Mouse (Mus musculus): ENCODE measurements around the gene Acap2. TPM values are rescaled to one million over a fixed set of nuclear protein-coding genes. Genes with fewer than 3 reads are reported as not detected.

The Acap2 gene
- polyA plus RNA-seq, 1 experiment = 0.18 TPM

- TF ChIP-seq TAL1 (IDR thresholded peaks at IDR 0.05; ENCODE audit: low read length) (no peak), GATA1 (IDR thresholded peaks at IDR 0.05; ENCODE audit: low read length) (no peak)
- H3K4me1 ChIP-seq (ENCODE audit: control insufficient read depth) = peaks cover 1% of the 10 kb centered on the region
Measured at GRCm38 (mm10) chr16:31043136-31043535, 157.9 kb downstream of the Acap2 start.

More at GRCm38 (mm10) chr16:31043136-31043535, 157.9 kb downstream of the Acap2 start:
- Histone ChIP-seq H3K4me3 (replicated peaks) (no peak overlapping the region), H3K36me3 (ENCODE audit: control insufficient read depth) (no peaks in the 10 kb centered on the region), H3K9me3 (ENCODE audit: control insufficient read depth, low read length) (no peaks in the 10 kb centered on the region), H3K27me3 (ENCODE audit: control insufficient read depth) (no peaks in the 10 kb centered on the region)

Other genes starting within 250 kb of the Acap2 start
- gene Xxylt1, start 119.8 kb downstream of the Acap2 start, polyA plus RNA-seq (2012) = 0.01 and 0.04 TPM in 2 replicates
- 8.2 and 9.7 TPM in 2 replicates for gene Ppp1r2, start 74.0 kb upstream of the Acap2 start, polyA plus RNA-seq (2012)
- not detected in 2 replicates for gene Apod, start 113.6 kb upstream of the Acap2 start, polyA plus RNA-seq (2012)
- 0.19 and 0.70 TPM in 2 replicates for gene Bdh1, start 221.0 kb upstream of the Acap2 start, polyA plus RNA-seq (2012)